Mouse (Mus musculus): ENCODE results near the gene Wsb1.

- TF ChIP-seq CTCF (conservative IDR thresholded peaks at IDR 0.05; ENCODE audit: low read length) = peak; percentile 93
- no peak for TF ChIP-seq POU5F1 (IDR thresholded peaks at IDR 0.05; ENCODE audit: borderline replicate concordance, low read length)
These were observed 29.8 kb downstream of the Wsb1 start for GRCm38 (mm10) chr11:79224562-79225280.
